Mouse (Mus musculus): ENCODE measurements around the gene Cfap54.

GRCm38 (mm10) chr10:92837045-92837444 is 244.4 kb downstream of the Cfap54 start:
- TF ChIP-seq CTCF (IDR thresholded peaks at IDR 0.05; ENCODE audit: control insufficient read depth, insufficient read depth, low read length) (no peak), POLR2A (IDR thresholded peaks at IDR 0.05; ENCODE audit: borderline replicate concordance, control insufficient read depth, low read depth, low read length) (no peak)

Measured in bone marrow, adult 2 months (tissue).